Mouse (Mus musculus) lung, postnatal 0 days (tissue): Measurements from ENCODE around the gene Onecut3. TPM values are rescaled to one million over a fixed set of nuclear protein-coding genes. Genes with fewer than 3 reads are reported as not detected.

ENCODE experiments used
- ATAC-seq: fragments of 200-750 bp; cut with Nextera tagmentation; 2 replicates; pipeline ENCODE4 v1.8.0; 2017; ENCODE audit warnings: moderate library complexity
- DNase-seq: peaks from one replicate; pipeline ENCODE4 v3.0.0-alpha.2; 2016; ENCODE audit warnings: low spot score
- H3K27ac ChIP-seq: fragments of 300-500 bp; sonication (generic); 2 replicates; pipeline ENCODE4 v1.5.1; 2014; ENCODE audit warnings: antibody characterized with exemption, mild to moderate bottlenecking, low read length, mixed read lengths
- H3K27me3 ChIP-seq: fragments of 300-500 bp; sonication (generic); replicated peaks from 2 replicates; pipeline ENCODE4 v1.6.1; 2014; ENCODE audit warnings: low read length, mixed read lengths; ENCODE audit not compliant: insufficient read depth
- H3K36me3 ChIP-seq: fragments of 300-500 bp; sonication (generic); 2 replicates; pipeline ENCODE4 v1.6.1; 2014; ENCODE audit warnings: low read length, mixed read lengths; ENCODE audit not compliant: insufficient read depth
- H3K4me1 ChIP-seq: fragments of 300-500 bp; sonication (generic); 2 replicates; pipeline ENCODE4 v1.6.1; 2014; ENCODE audit warnings: antibody characterized with exemption, low read depth, low read length, mixed read lengths; ENCODE audit not compliant: insufficient read depth
- H3K4me2 ChIP-seq: fragments of 300-500 bp; sonication (generic); replicated peaks from 2 replicates; pipeline ENCODE4 v1.6.1; 2014; ENCODE audit warnings: low read depth, mild to moderate bottlenecking, low read length, moderate library complexity, mixed read lengths
- H3K4me3 ChIP-seq: fragments of 300-500 bp; sonication (generic); 2 replicates; pipeline ENCODE4 v1.5.1; 2014; ENCODE audit warnings: low read depth, low read length
- H3K9ac ChIP-seq: fragments of 300-500 bp; sonication (generic); replicated peaks from 2 replicates; pipeline ENCODE4 v1.6.1; 2014; ENCODE audit warnings: low read depth, mild to moderate bottlenecking
- H3K9me3 ChIP-seq: fragments of 300-500 bp; sonication (generic); 2 replicates; pipeline ENCODE4 v1.6.1; 2016; ENCODE audit warnings: low read length, mixed read lengths
- CTCF ChIP-seq: IDR thresholded peaks from 2 replicates; pipeline ENCODE4 v1.5.1; 2016; ENCODE audit warnings: antibody characterized with exemption, mild to moderate bottlenecking
- EP300 ChIP-seq: IDR thresholded peaks from 2 replicates; pipeline ENCODE4 v1.6.1; 2016; ENCODE audit warnings: antibody characterized with exemption, mild to moderate bottlenecking, control low read depth
- WGBS: fragments of 180-500 bp; shearing (Covaris S2); extraction: QIAGEN DNeasy Blood & Tissue Kit; methylation state at CpG from one replicate; pipeline ENCODE4 v1.1.7; 2014; 5-methylcytosine and 5-hydroxymethylcytosine counted together
- polyA plus RNA-seq: library from polyadenylated mRNA; unstranded; fragments of >200 nt; fragmentation: Nextera tagmentation; extraction: Ambion mirVana; gene quantifications from 2 replicates; pipeline ENCODE4 v1.2.1, GENCODE M21; 2015

Gene Onecut3
- polyA plus RNA-seq, 1 experiment from 2014 or later: not detected

GRCm38 (mm10) chr10:80509412-80510272, 15.0 kb downstream of the Onecut3 start:
- H3K4me3 ChIP-seq: peak overlapping the region; percentile 43
- WGBS: 8% methylated on average over 20 of the region's 20 CpGs
- no peaks in the 10 kb centered on the region for H3K36me3 ChIP-seq
- no peaks in the 10 kb centered on the region for H3K4me1 ChIP-seq
- H3K9ac ChIP-seq: no peak overlapping the region
- TF ChIP-seq EP300: no peak
- peak; percentile 96 for TF ChIP-seq CTCF
- DNase-seq (peak; percentile 76), ATAC-seq (peak; percentile 81)
- peaks cover 32% of the 10 kb centered on the region for H3K27me3 ChIP-seq
- peak overlapping the region; percentile 63 for H3K4me2 ChIP-seq
- no peaks in the 10 kb centered on the region for H3K9me3 ChIP-seq
- H3K27ac ChIP-seq: no peak overlapping the region

- H3K27ac ChIP-seq: no peak overlapping the region
- no peak for TF ChIP-seq EP300
- no peak for TF ChIP-seq CTCF
- H3K9ac ChIP-seq: no peak overlapping the region
- peak; percentile 30 for DNase-seq
- H3K4me2 ChIP-seq: no peak overlapping the region
- H3K36me3 ChIP-seq: no peaks in the 10 kb centered on the region
- peaks cover 33% of the 10 kb centered on the region for H3K27me3 ChIP-seq
- H3K4me1 ChIP-seq: no peaks in the 10 kb centered on the region
- no peaks in the 10 kb centered on the region for H3K9me3 ChIP-seq
- 41% methylated on average over 10 of the region's 10 CpGs for WGBS
- no peak overlapping the region for H3K4me3 ChIP-seq
- no peak for ATAC-seq
These were observed 15.6 kb downstream of the Onecut3 start for GRCm38 (mm10) chr10:80510273-80510660.

GRCm38 (mm10) chr10:80513739-80514138, 19.1 kb downstream of the Onecut3 start:
- H3K9me3 ChIP-seq: no peaks in the 10 kb centered on the region
- no peak overlapping the region for H3K9ac ChIP-seq
- 8% methylated on average over 17 of the region's 19 CpGs for WGBS
- peaks cover 23% of the 10 kb centered on the region for H3K27me3 ChIP-seq
- no peak for TF ChIP-seq EP300
- H3K4me3 ChIP-seq: no peak overlapping the region
- no peak overlapping the region for H3K4me2 ChIP-seq
- no peak for ATAC-seq
- no peak for DNase-seq
- H3K4me1 ChIP-seq: no peaks in the 10 kb centered on the region
- H3K36me3 ChIP-seq: no peaks in the 10 kb centered on the region
- no peak overlapping the region for H3K27ac ChIP-seq

GRCm38 (mm10) chr10:80519287-80519686, 24.7 kb downstream of the Onecut3 start:
- 78% methylated on average over 2 of the region's 2 CpGs for WGBS
- ATAC-seq (no peak), DNase-seq (no peak)

GRCm38 (mm10) chr10:80523299-80523698, 28.7 kb downstream of the Onecut3 start:
- DNase-seq: no peak
- no peak for ATAC-seq
- H3K27me3 ChIP-seq: no peaks in the 10 kb centered on the region
- TF ChIP-seq CTCF: peak; percentile 46
- TF ChIP-seq EP300: no peak
- 91% methylated on average over 7 of the region's 7 CpGs for WGBS
- no peak overlapping the region for H3K27ac ChIP-seq
- no peaks in the 10 kb centered on the region for H3K36me3 ChIP-seq
- no peak overlapping the region for H3K4me2 ChIP-seq
- no peaks in the 10 kb centered on the region for H3K9me3 ChIP-seq
- no peaks in the 10 kb centered on the region for H3K4me1 ChIP-seq
- H3K9ac ChIP-seq: no peak overlapping the region
- no peak overlapping the region for H3K4me3 ChIP-seq

More at GRCm38 (mm10) chr10:80519287-80519686, 24.7 kb downstream of the Onecut3 start:
- TF ChIP-seq EP300 (no peak), CTCF (peak; percentile 36)
- Histone ChIP-seq H3K27ac (no peak overlapping the region), H3K4me3 (no peak overlapping the region), H3K36me3 (no peaks in the 10 kb centered on the region), H3K4me2 (no peak overlapping the region), H3K9me3 (no peaks in the 10 kb centered on the region), H3K4me1 (no peaks in the 10 kb centered on the region), H3K27me3 (peaks cover 9% of the 10 kb centered on the region; the same call in 1 of the 2 replicates), H3K9ac (no peak overlapping the region)

GRCm38 (mm10) chr10:80526172-80526571, 31.5 kb downstream of the Onecut3 start:
- TF ChIP-seq CTCF (no peak), EP300 (no peak)
- H3K4me2 ChIP-seq: no peak overlapping the region
- peak; percentile 41; the same call in 1 of the 2 replicates for ATAC-seq
- no peak overlapping the region for H3K9ac ChIP-seq
- no peak overlapping the region for H3K4me3 ChIP-seq
- H3K27me3 ChIP-seq: no peaks in the 10 kb centered on the region
- H3K27ac ChIP-seq: no peak overlapping the region
- no peaks in the 10 kb centered on the region for H3K36me3 ChIP-seq
- DNase-seq: no peak
- 24% methylated on average over 9 of the region's 9 CpGs for WGBS
- no peaks in the 10 kb centered on the region for H3K4me1 ChIP-seq
- H3K9me3 ChIP-seq: no peaks in the 10 kb centered on the region
